Mouse (Mus musculus) kidney, adult 18-20 months (tissue): Measurements from ENCODE around the gene Wfdc11.
"Not testable (repeated sequence)": the region's sequence is repeated elsewhere in the genome, so short reads cannot be mapped to it uniquely, and the experiment has no call there.

ENCODE experiments used
- DNase-seq: peaks from one replicate; pipeline ENCODE4 v3.0.0; 2021

Gene Wfdc11

DNA sequence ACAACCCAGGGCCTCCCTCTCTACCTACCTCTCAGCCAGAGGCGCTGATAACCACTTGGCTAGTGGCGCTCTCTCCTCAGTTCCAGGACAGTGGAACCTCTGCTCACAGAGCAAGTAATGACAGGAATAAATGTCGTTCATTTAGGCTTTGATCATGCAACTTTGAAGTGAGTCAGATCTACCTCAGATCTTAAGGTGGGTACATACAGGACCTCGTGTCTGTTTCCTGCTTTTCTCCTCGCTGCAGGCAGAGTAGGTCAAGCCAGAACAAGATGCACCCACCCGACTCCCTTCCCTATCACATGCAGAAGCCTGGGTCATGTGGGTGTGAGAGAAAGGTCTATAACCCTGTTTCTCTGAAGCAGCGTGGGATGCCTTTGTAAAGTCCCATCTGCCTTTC, at the start of gene Wfdc11:
Gene Wfdc11, minus strand, starts transcription at position 101 of the 400 bp plus-strand sequence.
- no peak for DNase-seq

DNA sequence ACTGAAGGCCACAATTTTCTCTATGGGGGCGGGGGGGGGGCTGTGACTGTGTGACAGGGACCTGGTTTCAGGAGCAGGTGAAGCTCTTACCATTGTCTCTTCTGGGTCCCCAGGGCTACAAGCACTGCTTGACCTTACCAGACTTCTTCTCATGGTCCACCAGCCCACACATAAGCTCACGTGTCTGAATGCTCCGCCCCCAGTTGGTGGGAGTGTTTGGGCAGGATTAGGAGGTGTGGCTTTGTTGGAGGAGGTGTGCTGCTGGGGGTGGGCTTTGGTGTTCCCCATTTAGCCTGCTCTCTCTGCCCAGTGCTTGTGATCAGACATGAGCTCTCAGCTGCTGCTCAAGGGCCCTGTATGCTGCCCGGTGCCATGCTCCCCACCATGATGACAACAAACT, 49.4 kb upstream of the Wfdc11 start:
- DNase-seq: no peak

DNA sequence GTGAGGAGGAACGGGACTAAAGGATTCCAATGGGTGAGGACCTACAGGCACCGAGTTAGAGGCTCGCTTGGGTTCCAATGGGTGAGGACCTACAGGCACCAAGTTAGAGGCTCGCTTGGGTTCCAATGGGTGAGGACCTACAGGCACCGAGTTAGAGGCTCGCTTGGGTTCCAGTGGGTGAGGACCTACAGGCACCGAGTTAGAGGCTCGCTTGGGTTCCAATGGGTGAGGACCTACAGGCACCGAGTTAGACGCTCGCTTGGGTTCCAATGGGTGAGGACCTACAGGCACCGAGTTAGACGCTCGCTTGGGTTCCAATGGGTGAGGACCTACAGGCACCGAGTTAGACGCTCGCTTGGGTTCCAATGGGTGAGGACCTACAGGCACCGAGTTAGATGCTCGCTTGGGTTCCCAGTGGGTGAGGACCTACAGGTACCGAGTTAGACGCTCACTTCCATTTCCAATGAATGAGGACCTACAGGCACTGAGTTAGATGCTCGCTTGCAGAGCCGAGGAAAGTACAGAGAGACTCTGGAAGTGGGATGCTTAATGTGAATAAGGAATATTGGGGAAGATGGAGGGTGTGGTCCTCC, 42.4 kb upstream of the Wfdc11 start:
- not testable (repeated sequence) for DNase-seq

DNA sequence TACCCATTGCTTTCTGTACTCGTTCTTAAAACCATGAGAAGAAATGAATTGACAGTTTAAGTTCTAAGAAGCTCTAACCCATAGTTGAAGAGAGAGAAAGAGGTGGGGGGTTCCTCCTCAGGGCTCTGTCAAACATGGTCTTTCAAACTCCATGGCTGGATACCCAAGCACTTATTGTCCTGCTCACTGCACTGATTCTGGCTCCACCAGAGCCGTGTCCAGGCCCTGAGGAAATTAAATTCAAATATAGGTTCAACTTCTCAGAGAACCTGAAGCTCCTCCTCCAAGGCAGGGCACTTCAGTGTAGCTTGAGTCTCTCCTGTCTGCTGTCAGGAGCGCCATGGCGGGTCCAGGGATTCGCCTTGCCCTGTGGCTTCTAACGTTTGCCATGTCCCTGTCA, 41.1 kb upstream of the Wfdc11 start, which contains the start of gene Spint5:
Gene Spint5, plus strand, starts transcription at position 301 of the 400 bp plus-strand sequence.
- DNase-seq: no peak

DNA sequence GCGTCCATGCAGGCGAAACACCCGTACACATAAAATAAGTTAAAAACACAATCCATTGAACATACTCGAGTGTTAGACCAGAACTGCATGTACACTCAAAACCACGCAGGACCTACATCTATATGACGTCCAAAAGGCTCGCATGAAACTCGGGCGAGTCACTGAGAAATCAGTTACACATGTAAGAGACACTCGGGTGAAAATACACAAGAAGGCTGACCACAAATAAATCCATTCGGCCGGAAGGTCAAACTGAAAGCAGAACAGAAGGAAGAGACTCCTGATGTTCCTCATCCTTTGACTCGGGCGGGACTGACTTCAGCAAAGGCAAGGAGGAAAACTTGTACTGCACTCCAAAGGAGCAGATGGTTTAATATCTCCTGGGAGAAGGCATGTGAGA, 32.1 kb upstream of the Wfdc11 start:
- DNase-seq: no peak

DNA sequence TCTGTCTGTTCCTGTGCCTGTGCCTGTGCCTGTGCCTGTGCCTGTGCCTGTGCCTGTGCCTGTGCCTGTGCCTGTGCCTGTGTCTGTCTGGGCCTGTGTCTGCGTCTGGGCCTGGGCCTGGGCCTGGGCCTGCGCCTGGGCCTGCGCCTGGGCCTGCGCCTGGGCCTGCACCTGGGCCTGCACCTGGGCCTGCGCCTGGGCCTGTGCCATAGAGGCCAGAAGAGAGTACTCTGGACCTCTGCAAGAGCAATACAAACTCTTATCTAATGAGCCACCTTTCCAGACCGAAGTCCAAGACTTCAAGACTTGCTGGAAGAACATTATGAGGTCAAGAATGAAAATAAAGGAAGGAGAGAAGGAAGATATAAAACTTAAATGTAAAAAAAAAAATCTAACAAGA, 31.4 kb upstream of the Wfdc11 start:
- no peak for DNase-seq

DNA sequence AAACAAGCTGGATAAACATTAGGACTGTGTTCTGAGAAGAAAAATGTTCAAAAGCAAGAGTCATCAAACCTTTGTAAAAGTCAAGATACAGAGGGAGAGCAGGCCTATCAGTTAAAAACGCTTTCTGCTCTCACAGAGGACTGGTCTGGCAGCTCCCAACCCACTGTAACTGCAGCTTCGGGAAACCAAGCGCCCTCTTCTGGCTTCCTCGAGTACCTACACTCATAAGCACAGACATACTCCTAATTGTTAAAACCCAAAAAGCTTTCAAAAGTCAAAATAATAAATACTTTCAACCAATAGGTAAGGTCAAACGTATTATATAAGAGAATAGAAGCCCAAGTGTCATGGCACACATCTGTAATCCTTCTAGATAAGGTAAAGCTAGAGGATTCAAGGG, 30.3 kb upstream of the Wfdc11 start:
- DNase-seq: no peak

DNA sequence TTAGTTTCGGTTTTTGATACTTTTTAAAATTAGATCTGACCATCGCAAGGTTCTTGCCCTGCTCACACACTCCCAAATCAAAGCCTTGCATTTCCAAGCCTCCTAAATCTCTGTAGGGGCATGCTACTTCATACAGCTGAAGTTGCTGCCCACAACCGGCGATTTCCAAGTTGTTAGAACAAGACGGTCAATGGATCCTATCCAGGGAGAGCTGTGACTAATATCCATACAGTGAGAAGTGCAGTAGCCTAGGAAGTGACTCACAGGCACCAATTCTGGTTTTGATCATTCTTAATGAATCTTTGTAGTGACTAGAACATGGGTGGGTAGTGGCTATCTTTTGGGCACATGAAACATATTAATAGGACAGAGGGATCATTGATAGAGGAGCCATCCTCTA, 27.9 kb upstream of the Wfdc11 start:
- DNase-seq: no peak

DNA sequence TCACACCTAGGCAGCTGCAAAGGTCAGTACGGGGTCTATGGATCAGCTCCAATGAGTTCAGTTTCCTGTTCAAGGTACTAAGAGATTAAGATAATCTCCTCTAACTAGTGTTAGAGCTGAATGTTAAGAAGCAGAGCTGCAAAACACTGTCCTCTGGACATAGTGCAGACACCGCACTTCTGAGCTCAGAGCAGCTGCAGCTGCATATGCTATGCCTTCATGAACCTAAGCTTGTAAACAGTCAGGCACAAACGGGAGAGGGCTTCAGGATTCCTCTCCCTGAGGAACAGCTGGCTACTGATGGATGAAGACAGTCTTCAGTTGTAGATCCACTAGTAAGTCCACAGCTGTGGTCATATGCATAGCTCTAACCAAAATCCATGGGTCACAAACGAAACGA, 27.1 kb upstream of the Wfdc11 start:
- DNase-seq: no peak

DNA sequence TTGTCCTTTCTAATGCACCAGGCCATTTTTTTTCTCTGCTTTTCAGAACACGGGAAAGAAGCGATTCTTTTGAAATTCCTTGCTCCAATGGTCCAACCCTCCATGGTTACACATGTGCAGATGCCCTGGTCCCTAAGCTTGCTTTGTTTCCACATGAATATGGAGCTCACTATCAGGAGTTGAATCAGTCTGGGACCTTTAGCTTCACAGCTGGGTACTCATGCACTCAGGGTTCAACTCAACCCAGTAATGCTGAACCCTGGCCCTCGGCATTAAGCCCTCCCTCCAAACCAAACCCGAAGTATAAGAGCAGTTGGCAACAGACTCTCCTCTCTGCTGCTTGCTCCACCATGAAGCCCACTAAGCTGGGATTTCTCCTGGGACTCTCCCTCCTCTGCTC, 24.3 kb upstream of the Wfdc11 start, which contains the start of gene Spint4:
Gene Spint4, plus strand, starts transcription at position 301 of the 400 bp plus-strand sequence.
- DNase-seq: no peak

DNA sequence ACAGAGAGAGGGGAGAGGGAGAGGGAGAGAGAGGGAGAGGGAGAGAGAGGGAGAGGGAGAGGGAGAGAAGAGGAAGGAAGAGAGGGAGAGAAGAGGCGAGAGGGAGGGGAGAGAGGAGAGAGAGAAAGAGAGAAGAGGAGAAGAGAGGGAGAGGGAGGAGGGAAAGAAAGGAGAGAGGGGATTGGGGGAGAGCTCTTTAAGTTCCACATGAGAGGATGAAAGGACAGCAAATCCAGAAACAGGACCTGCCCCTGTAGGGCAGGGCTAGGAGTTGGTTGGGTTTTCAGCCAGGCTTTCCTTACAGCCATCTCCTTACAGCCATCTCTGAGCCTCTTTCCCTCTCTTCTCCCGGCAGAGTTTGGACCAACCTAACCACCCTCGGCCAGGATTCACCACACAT, 10.9 kb upstream of the Wfdc11 start, which contains the start of gene Wfdc13:
Gene Wfdc13, plus strand, starts transcription at position 301 of the 400 bp plus-strand sequence.
- DNase-seq: no peak

DNA sequence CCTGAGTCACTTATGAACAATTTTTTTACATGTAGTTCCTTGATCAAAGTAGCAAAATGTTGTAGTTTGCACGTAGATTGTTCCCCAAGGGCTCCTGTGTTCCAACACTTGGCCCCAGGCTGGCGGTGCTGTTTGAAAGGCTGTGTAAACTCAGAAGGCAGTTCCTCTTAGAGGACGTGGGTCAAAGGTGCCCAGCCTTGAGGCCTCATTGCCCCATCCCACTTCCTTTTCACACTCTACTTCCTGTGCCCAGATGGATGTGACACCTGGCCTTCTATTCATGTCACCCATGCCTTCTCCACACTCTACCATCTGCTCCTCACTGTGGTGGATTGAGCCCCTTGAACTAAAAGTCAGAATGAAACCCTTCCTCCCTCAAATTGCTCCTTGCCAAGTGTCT, 6.0 kb upstream of the Wfdc11 start:
- DNase-seq: no peak

DNA sequence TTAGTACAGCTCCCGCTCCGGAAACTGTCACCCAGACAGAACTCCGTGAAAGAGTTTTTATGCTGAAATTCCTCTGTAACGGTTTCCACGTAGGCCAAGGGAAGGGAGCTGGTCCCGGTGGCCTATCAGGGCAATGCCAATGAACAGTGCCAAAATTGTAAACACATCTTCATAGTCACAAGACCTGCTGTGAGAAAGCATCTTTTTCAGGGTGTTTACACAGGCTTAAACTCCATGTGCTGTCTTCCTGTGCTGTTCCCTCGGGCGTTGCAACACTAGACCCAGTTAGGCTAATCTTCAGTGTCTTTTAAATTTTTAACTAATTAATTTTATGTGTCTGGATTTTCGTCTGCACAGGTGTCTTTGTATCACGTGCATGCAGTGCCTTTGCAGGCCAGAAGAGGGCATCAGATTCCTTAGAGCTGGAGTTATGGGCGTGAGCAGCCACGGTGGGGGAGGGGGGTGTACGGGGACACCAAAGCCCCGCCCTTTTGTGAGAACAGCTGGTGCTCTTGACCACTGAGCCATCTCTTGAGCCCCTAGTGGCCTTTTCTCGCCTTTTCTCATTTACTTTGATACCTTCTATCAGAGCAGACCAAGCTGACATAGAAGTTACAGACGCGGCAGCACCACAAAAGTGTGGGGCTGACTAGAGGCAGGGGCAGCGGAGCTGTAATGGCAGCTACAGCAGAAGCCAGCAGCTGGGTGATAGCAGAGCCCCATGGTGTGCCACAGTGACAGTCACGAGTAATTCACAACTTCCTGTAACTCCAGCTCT, 5.2 kb upstream of the Wfdc11 start:
- DNase-seq: peak; percentile 79

DNA sequence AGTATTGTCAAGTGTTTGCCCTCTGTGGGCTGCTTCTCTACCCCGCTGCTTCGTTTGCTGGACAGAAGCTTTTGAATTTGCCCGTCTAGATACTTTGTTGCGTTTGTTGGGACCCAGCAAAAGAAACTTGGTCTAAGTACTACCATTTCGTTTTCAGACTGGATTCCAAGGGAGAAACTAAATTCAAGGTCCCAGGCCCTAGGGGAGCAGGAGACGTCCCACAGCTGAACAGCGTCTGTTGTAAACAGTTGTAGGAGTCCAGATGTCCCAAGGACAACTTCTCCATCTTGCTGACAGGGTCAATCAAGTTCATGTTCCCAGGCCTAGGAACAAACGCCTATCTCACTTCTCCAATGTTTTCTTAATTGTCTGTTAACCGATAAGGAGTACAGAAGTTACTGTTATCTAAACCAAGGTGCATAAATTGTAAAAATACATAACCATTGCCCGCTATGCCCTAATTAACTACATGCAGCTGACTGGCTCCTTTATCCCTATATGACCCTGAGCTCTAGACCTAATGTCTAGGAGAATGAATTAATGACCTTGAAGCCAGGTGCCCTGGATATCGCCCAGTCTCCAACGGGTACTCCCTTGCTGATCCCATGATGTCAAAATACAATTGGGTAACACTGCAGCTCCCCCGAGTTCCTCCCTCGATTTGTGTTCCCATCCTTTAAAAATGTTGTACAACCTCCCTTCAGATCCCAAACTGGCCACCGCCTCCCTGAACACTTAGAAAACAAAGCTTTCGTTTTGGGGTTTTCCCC, 3.2 kb upstream of the Wfdc11 start:
- DNase-seq: no peak

DNA sequence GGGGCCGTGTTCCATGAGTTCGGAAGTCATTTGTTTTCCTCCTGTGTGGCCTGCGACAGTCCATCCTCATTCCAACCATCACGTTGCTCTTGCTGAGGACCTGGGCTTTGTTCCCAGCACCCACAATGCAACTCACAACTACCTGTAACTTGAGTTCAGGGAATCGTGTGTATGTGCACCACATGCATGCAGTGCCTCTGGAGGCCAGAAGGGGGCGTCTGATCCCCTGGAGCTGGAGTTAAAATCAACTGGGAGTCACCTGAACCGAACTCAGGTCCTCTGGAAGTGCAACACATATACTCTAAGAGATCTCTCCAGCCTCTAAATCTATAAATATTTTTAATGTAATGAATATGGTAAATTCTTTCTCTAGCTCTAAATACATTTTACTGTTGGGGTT, 2.2 kb upstream of the Wfdc11 start:
- no peak for DNase-seq

DNA sequence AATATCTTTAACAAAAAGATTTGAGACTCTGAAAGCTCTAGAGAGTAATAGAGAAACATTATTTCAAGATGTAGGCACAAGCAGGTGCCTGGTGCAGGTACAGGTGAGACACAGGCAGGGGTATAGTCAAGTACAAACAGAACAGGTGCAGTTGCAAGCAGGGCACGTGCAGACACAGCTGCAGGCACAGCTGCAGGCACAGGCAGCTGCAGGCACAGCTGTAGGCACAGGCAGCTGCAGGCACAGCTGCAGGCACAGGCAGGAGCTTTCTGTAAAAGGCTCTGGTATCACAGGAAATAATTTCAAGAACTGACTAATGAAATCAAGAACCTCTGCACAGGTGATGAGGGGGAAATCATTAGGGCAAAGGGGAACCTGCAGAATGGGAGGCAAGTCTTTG, 2.9 kb downstream of the Wfdc11 start:
- DNase-seq: no peak

DNA sequence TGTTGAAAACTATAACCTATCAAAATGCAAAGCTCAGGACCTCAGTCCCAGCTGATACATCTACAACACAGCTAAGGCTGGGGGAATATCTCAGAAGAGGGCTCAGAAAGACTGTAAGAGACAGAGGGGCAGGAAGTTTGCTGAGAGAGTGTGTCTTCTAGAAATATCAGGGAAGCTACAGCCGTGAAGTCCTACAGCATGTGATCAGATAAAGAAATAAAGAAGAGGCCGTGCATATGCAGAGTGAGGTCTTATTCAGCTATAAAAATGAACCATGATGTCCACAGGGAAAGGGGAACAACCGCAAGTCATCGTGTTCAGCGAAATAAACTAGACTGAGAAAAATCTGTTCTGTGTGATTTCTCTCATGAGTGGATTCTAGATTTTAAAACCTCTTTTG, 3.6 kb downstream of the Wfdc11 start:
- no peak for DNase-seq

DNA sequence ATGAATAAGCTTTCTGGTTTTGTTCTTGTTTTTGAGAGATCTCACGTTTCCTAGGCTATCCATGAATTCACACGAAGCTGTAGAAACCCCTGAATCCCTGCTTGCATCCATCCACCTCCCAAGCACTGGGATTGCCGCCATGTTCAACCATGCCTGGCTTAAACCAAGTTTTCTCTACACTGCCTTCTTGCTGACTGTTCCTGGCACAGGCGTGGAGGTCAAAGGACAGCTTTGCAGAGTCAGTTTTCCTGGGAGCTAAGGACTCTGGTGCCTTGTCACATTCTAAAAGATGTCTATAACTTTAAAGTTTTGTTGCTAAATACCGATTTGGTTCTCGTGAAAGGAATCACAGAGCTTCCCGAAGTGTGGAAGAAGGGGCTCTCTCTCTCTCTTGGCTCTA, 9.0 kb downstream of the Wfdc11 start:
- peak; percentile 28 for DNase-seq

DNA sequence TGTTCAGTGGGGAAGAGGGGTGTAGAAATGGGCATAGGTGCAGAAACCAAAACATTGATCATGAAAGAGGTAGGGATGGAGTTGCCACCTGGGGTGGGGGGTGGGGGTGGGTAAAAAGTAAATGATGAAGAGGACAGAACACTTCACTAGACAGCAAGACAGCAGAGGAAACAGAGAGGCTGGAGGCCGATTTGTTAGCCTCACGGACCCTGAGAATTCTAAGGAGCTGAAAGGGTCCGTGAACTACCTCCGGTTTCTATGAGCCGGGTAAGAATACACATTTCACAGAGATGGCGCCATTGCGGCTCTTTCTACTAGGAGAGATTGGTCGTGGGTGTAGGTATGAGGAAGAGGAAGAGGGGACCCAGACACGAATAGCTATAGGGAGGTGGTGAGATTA, 17.4 kb downstream of the Wfdc11 start, which contains the start of gene Wfdc9:
Gene Wfdc9, minus strand, starts transcription at position 101 of the 400 bp plus-strand sequence.
- DNase-seq: no peak

DNA sequence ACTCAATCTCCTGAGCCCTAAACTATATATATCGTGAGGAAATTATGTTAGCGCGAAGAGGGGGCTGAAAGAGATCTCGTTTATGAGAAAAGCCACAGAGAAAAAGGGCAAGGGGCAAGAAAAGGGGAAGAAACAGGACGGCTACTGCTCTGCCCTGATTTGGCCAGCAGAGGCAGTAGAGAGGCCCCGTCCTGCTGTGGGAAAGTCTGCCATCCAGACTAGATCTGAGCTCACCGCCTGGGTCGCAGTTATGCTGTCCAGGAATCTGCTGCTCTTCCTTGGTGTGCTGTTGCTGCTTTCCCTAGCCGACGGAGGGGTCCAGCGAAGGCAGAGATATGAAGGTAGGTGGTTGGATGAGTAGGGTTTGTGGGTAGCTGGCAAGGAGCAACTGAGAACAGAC, 18.0 kb downstream of the Wfdc11 start, which contains the start of gene Wfdc10:
Gene Wfdc10, plus strand, starts transcription at position 189 of the 400 bp plus-strand sequence.
- DNase-seq: peak; percentile 58

DNA sequence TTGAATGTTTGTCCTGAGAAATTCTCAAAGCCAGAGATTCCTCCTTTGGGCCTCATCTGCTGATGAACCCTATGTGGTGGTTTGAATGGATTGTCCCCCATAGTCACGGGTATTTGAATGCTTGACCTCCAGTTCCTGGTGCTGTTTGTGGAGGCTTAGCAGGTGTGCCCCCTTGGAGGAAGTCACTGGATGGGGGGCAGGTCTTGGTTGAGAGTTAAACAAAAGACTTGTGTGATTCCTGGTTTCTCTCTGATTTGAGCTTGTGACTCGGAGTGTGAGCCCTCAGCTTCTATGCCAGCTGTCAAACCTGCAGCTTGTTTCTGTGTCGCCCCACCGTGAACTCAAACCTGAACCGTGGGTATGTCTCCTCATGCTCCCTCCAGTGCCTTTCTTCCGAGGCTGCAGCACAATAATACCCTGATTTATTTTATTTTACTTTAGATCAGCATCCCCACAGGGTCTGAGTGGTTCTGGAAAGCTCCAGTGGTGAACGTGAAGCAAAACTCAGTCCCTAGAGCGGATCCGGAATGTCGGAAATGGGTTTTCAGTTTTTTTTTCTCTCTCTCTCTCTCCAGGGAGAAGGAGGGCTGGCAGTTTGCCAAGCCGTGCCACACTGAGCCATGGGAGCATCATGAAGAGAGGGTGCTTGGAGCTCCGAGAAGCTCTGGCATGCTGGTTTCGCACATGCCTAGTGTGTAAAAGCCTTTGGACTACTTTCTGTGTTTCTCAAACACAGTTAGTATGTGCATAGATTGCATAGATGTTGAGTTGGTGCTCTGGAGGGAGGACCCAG, 31.8 kb downstream of the Wfdc11 start:
- DNase-seq: no peak

DNA sequence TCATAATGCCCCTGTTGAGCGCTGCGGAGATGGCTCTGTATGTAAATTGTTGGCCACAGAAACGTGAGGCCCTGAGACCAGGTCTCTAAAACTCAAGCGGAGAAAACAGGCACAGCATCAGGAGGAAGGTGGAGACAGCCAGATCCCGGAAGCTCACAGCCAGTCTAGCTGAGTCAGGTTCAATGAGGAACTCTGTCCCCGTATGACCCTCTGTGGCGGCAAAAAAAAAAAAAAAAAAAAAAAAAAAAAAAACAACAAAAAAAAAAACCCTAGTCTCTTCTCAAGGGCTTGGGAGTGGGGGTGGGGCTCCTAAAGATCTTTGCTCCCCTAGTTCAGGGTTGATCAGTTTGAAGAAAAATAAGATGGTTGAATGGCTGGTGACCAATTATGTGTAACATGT, 32.8 kb downstream of the Wfdc11 start:
- peak; percentile 31 for DNase-seq

DNA sequence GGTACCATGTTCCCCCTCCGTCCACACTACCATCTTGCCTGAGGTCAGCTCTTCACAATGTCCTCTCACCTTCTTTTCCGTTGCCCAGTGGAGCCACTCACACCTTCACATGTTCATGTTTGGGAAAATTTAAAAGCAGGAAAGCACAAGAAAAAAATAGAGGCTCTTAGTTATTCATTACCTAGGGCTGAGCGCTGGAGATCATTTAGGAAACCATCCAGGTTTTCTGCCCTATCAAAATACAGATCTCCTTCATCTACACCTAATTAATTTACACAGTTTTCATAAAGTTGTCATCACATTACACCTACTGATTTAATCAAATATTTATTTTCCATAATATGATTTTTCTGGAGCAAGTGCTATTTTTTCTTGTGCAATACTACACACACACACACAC, 35.2 kb downstream of the Wfdc11 start, which contains the start of gene Wfdc16:
Gene Wfdc16, minus strand, starts transcription at position 101 of the 400 bp plus-strand sequence.
- no peak for DNase-seq
